Mouse (Mus musculus) thymus, postnatal 4 days (tissue): ENCODE measurements around the gene Taf8.

Source experiments
- DNase-seq: peaks from one replicate; pipeline ENCODE4 v3.0.0; 2021

The Taf8 gene

GRCm38 (mm10) chr17:47479887-47480286 is 22.2 kb downstream of the Taf8 start:
- DNase-seq, result no peak

- peak; percentile 72 for DNase-seq
Measured at GRCm38 (mm10) chr17:47475714-47476113, 26.4 kb downstream of the Taf8 start.

GRCm38 (mm10) chr17:47475181-47475580 is 26.9 kb downstream of the Taf8 start:
- no peak for DNase-seq

GRCm38 (mm10) chr17:47474250-47474649 is 27.8 kb downstream of the Taf8 start:
- DNase-seq, result no peak

- DNase-seq, result peak; percentile 88
Measured at GRCm38 (mm10) chr17:47473434-47473974, 28.6 kb downstream of the Taf8 start.

GRCm38 (mm10) chr17:47472435-47473350 is 29.4 kb downstream of the Taf8 start:
- DNase-seq, result no peak

- DNase-seq, result no peak
Measured at GRCm38 (mm10) chr17:47470686-47471085, 31.4 kb downstream of the Taf8 start.

- no peak for DNase-seq
Measured at GRCm38 (mm10) chr17:47470121-47470520, 32.0 kb downstream of the Taf8 start.

GRCm38 (mm10) chr17:47469642-47470041 is 32.5 kb downstream of the Taf8 start:
- DNase-seq, result no peak

GRCm38 (mm10) chr17:47468466-47468865 is 33.6 kb downstream of the Taf8 start:
- peak; percentile 72 for DNase-seq

GRCm38 (mm10) chr17:47468063-47468462 is 34.0 kb downstream of the Taf8 start:
- DNase-seq, result no peak

- DNase-seq, result no peak
Measured at GRCm38 (mm10) chr17:47467659-47468058, 34.4 kb downstream of the Taf8 start.

GRCm38 (mm10) chr17:47466284-47466683 is 35.8 kb downstream of the Taf8 start:
- DNase-seq, result no peak

GRCm38 (mm10) chr17:47465016-47465415 is 37.1 kb downstream of the Taf8 start:
- DNase-seq, result no peak

GRCm38 (mm10) chr17:47464248-47464965 is 37.7 kb downstream of the Taf8 start:
- no peak for DNase-seq

- peak; percentile 36 for DNase-seq
Measured at GRCm38 (mm10) chr17:47462728-47463388, 39.2 kb downstream of the Taf8 start.

- no peak for DNase-seq
Measured at GRCm38 (mm10) chr17:47462209-47462608, 39.9 kb downstream of the Taf8 start.

- no peak for DNase-seq
Measured at GRCm38 (mm10) chr17:47461688-47462087, 40.4 kb downstream of the Taf8 start.

GRCm38 (mm10) chr17:47459341-47459919 is 42.7 kb downstream of the Taf8 start:
- no peak for DNase-seq

- DNase-seq, result no peak
Measured at GRCm38 (mm10) chr17:47458936-47459335, 43.2 kb downstream of the Taf8 start.

- no peak for DNase-seq
Measured at GRCm38 (mm10) chr17:47458310-47458709, 43.8 kb downstream of the Taf8 start.

- peak; percentile 63 for DNase-seq
Measured at GRCm38 (mm10) chr17:47454675-47455074, 47.4 kb downstream of the Taf8 start.

GRCm38 (mm10) chr17:47452886-47453285 is 49.2 kb downstream of the Taf8 start:
- DNase-seq, result no peak
